Mouse (Mus musculus) testis, adult 2 months (tissue): Measurements from ENCODE around the gene Zmiz1.

Experiments used
- CTCF ChIP-seq: fragments of 200-500 bp; IDR thresholded peaks from 2 replicates; pipeline ENCODE4 v1.5.1; 2012; ENCODE audit warnings: low read depth, mild to moderate bottlenecking, inconsistent platforms, low read length, moderate library complexity; ENCODE audit not compliant: control insufficient read depth, insufficient read depth, insufficient replicate concordance
- POLR2A ChIP-seq: fragments of 200-500 bp; IDR thresholded peaks from 2 replicates; pipeline ENCODE4 v1.6.1; 2012; ENCODE audit warnings: low read depth, mild to moderate bottlenecking, inconsistent platforms, low read length, moderate library complexity; ENCODE audit not compliant: control insufficient read depth

GRCm38 (mm10) chr14:25693888-25694568 is 235.0 kb downstream of the Zmiz1 start, which contains the start of gene Ppif:
- TF ChIP-seq CTCF = peak; percentile 100
- TF ChIP-seq POLR2A = peak; percentile 83
